Mouse (Mus musculus) layer of hippocampus, adult 11-12 months (tissue): ENCODE data around the gene Btbd3.

ENCODE experiments used
- DNase-seq: peaks from one replicate; pipeline ENCODE4 v3.0.0; 2022; ENCODE audit warnings: low spot score

Btbd3 gene

DNA sequence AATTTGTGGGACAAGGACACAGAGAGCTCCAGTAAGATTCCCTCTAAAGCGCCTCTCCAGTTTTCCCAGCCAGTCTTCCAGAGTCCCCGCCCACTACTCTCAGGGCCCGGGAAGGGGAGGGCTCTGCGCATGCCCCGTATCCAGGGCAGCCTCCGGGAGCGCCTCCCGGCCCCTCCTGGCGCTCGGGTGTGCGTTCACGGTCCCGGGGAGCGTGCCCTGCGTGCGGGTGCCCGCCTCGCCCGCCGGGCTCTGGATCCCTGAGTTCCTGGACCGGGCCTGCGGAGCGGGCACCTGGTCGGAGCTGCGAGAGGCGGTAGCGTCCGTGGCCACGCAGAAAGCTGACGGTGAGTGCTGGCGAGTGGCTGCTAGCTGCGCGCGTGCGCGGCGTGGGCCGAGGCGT is at the start of gene Btbd3:
Gene Btbd3, plus strand, starts transcription at position 155 of the 400 bp plus-strand sequence.
- peak; percentile 94 for DNase-seq

DNA sequence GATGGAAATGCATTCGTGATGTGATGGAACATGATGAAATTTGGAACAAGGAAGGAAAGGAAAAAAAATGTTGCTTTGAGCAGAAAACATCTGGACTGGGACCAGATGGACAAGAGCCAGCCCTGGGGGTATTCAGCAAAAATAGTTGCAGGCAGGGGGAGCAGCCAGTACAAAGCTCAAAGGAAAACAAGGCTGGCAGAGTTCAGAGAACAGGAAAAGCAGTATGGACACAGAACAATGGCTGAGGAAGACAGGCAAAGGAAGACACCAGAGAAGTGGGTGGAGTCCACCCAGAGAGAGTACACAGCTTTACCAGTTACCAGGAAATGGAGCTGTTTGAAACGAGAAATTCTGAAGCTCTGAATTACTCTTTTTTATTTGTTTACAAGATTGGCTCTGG is 40.8 kb upstream of the Btbd3 start:
- DNase-seq = peak; percentile 55

DNA sequence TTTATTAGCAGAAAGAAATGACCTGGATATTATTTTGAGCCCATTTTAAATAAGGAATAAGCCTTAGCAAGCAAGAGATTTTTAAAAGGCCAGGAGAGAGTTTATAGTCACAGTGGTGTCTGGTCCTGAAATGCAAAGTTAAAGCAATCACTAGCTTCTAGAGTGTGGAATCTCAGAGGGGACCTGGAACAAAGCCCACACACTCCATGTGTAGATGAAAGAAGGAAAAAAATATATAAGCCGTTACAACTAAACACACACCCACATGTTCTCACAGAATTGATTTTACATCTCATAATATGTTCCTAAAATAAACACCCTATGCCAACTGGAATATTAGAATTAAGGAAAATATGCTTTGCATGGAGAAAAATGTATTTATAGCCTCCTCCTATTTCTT is 36.1 kb upstream of the Btbd3 start:
- DNase-seq = peak; percentile 17

DNA sequence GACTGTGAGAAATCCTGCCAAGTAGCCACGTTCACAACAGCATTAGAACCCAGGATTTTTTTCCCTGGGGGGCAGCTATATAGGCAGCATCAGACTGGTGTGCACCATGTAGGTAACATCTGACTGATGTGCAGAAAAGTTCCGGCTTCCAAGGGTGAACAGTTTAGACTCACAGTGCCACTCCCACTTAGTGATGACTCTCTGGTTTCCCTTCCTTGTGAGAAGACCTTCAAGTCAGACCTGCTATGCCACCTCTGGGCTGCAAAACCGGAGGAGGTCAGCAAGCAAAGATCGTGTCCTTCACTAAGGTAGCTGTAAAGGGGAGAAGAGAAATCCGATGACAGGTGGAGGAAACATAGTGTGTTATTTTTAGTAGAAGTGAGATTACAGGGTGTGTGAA is 24.1 kb upstream of the Btbd3 start:
- no peak for DNase-seq

DNA sequence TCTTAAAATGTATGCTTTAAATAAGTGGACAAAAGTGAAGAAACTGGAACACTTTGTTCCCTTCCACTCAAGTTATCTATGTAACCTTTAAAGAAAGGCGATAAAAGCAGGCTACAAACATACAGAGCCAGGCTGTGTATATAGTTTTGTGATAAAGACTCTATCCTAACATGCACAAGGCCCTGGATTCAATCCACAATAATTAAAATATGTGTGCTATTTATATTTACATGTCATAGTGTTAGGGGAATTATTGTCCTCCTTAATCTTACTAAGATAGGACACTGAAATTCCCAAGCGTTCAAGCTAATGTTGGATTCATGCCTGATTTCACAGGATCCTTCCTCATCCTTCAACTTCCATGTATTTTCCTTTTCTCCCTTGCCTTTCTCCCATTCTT is 20.2 kb upstream of the Btbd3 start:
- no peak for DNase-seq

DNA sequence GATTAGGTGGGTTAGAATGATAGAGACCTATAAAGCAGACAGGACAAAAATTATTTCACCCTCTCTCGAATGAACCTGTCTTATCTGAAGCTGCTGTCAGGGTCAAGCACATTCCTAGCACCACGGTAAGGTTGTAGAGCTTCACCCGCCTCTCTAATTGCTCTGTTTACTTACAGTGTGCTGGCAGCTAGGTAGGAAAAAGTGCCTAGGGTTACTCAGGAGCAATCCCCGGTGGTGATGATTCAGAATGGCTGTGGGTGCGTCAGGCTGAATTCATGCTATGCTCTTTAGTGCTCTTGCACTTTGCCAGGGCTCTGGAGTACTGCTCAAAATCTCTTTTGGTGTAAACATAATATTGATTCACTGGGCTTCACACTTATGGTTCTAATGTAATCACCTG is 13.9 kb upstream of the Btbd3 start:
- no peak for DNase-seq

DNA sequence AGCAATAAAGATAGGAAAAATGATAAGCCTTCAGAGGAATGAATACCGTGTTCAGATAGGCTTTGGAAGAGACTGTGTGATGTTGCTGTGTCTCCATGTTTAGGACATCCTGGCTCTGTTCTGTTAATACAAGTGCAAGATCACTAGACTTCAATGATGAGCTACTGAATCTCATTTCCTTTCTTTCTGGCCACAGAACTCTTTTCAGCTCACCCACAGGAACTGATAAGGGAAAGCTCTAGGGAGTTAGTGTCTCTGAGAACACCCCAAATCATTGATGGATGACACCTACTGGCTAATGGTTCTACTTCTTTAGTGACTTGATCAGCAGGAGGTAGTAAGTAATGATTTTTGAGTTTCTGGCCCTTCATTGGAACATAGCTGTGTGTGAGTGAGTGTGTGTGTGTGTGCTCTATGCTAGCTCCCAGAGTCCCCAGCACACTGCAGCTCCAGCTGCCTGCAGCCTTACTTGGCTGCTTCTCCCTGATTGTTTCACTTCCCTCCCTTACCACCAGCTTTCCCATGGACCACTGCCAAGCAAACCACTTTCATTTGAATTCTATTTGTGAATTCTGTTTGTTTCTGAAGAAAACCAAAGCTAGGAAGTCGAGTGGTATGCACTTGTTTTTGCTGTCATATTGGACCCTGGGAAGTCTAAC is 10.6 kb upstream of the Btbd3 start:
- DNase-seq = peak; percentile 84

DNA sequence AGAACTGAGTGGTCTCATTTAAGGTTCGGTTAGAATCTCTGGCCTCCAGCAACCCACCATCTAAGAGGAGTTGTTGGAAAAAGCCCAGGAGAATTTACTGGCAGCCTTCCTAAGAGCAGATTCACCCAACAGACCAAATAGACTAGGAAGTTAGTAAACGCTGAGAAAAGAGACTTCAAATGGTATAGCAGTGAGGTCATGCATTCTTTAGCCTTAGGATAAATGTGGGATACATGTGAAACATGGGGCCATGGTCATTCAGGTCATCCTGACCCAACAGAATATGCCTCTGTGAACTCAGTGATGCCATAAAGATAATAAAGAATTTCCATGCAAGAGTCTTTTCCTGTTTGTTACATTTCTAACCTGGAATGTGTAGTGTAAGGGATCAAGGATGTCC is 8.4 kb upstream of the Btbd3 start:
- no peak for DNase-seq

DNA sequence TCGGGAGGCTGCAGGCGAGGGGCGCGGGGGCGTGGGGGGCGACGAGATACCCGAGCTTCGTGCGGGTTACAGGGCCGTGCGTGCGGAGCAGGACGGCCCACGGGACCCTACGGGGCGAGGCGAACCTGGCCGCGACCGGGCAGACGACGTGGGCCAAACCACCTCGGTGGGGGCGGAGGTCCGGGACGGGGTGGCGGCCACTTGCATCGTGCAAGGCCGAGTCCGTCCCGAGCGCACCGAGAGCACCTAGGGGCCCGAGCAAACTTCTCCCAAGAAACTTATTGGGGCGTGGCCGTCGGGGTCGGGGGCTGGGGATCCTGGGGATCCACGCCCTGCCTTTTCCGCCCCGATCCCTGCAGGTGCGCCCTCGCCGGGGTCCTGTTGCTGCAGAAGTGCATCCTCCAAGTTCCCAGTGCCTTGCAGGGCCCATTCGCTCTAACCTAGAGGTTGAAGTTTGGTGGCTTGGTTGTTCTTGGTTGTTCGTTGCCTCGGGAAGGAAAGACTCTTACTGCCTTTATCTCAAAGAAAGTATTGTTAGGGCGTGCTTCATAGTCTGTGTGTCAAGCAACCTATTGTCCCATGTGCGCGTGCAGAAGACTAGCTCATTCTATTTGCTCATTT is 596 bp downstream of the Btbd3 start:
- peak; percentile 20 for DNase-seq

DNA sequence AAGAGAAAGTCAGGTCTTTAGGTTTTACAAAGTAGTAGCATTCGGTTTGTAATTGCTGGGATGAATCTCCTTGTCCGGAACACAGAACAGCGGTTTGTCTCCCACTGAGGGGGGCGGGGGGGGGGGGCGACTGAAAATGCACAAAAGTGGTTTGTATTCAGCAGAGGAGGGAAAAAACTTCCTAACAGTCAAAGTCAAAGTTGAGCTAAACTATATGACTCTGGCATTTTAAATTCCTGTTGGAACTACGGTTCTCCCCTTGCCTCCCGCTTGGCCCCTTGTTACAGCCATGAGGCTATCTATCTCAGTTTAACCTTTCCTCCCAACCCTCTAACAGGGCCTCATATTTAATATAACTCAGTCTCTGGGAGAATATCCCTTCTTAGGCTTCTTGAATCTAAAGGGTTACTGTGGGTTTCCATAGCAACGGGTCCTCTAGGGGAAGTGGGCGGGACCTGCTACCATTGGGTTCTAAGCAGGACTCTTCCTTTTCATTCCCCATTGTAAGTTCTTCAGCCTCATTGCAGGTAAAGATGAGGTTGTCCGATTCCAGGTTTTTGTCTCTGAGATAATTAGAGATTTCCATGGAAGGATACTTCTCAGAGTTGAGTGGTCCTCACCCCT is 1.4 kb downstream of the Btbd3 start:
- DNase-seq = peak; percentile 56

DNA sequence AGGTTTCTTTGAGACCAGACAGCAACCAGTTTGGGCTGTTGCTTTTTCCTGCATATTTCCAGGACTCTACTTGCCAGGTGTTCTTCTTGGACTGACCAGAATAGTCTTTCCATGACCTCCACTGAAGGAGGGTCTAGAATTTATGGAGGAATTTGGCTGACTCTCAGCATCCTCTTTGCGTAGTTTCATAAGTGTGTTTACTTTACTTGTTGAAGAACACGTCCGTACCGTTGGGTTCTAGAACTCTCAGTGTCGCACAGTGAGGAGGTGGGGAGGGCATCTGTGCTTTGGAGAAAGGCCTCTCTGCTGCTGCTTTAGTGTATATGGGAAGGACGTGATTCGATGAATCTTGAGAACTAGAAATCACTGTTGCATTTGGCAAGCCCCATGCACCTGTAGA is 4.8 kb downstream of the Btbd3 start:
- no peak for DNase-seq

DNA sequence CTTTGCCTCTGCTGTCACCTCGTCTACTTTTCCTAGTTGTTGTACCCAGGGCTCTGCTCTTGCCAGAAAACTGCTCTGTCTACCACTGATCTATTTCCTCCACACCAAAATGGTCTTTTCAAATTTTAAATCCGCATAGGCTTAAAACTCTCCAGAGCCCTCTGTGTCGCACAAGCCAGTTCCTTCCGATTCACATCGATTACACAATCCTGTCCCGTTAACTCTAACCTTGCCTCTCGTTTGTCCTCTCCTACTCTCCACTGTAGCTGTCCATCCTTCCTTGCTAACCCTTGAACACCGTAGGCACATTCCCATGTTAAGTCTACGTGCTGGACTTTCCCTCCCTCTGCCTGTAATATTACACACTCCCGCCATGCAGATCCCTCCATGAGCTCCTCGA is 6.5 kb downstream of the Btbd3 start:
- DNase-seq = no peak

DNA sequence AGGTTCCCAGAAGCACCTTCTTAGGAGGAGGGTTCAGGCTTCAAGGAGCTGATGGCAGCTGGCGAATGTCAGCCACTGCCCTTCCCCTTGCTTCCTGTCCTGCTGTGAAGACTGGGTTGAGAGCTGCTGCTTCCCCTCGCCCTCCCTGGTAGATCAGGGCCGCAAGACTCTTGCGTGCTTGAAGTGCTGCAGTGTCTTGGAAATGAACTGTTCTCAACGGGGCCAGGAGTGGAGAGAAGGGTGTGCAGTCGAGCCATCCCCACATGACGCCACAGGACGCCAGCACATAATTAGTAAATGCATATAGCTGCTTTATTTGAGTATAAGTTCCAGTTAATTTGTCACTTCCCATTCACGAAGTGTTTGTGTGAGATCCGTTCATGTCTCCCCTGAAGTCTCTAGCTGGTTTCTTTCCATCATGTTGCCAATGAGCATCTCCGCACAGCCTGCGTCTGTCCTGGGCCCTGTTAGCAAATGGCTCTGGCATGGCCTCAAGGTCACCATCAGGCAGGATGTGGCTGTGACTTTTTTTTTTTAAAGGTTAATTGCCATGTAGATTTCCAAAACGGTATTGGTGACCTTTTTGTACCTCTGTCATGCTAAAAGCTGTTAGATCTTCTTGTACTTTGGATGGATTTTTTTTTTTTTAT is 9.1 kb downstream of the Btbd3 start:
- no peak for DNase-seq

DNA sequence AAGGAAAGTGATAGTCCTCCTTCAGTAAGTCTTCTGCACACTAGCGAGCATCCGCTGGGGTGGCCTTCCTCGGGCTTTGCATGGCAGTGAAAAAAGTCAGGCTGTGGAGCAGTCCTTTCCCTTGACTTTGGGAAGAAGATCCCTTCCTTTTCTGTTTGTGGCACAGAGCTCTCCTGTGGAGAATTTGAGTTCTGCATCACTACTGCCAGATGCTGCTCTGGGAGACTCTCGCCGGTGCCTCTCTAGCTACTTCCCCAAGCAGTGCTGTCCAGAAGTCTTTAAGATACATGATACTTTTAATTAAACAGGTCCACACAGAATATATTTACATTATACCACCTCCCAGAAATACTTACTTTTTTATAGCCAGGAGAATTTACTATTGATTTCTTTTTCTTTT is 10.3 kb downstream of the Btbd3 start:
- DNase-seq = no peak

DNA sequence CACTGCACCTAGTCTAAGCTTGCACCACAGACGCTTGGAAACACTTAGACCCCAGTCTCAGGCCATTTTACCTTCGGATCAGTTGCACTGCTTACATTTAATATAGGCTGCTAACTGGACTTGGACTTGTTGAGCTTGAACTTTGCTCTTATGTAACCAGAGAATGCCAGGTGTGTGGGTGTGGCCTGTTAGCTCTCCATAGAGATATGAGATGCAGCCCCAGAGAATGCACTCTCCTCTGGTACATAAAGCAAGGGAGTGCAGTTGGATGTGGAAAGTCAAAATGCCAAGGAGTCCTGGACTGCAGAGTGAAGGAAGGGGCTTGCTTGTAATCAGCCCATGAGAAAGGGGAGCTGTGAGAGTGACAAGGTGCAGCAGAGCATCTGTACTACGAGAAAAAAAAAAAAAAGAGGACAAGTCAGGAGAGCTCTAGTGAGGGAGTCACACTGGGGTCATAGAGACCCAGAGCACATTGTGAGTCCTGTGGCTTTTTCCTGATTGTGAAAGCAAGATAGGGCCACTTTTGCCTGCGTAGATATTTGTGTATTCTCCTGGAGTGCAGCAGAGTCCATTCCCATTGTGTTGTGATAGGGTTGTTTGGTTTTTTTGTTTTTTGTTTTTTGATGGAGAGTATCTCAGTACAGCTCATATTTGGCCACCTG is 11.6 kb downstream of the Btbd3 start:
- no peak for DNase-seq

DNA sequence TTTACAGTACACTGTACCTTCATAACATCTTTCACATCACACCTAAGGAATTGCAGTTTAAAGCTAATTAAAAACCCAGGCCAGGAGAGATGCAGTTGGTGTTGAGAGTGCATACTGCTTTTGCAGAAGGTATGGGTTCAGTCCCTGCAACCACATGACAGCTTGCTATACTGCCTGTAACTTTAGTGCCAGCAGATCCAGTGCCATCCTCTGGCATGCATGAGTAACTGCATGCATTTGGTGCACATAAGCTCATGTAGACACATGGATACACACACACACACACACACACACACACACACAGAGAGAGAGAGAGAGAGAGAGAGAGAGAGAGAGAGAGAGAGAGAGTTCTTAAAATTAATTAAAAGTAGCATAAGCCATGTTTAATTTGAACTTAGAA is 13.0 kb downstream of the Btbd3 start:
- no peak for DNase-seq

DNA sequence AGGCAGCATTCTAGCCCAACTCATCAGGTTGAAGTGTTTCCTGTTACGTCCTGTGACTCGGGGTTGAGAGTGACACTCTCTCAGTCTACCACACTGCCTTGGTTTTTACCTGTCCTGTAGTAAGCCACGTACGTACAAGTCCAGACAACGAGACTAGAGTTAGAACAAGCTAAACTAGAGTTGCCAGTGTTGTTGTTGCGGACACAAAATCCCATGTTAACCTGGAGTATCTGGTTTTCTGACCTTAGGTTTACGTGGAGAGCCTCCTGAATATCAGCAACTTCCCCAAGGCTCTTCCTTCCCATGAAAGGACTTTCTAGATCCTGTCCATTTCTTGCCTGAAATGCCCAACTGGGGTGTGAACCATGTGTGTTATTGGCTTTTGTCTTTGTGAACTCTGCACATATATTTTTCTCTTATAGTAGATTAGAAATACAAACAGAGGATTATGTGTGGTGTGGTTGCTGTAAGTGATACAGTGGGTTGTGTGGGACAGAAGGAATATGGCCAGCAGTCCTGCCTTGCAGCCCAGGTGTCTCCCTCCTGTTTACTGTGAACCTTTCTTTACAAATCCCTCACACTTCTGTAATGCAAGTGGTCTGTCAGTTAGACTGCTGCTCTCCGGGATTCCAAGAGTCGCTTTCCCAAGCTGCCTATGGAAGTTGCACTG is 17.2 kb downstream of the Btbd3 start:
- no peak for DNase-seq

DNA sequence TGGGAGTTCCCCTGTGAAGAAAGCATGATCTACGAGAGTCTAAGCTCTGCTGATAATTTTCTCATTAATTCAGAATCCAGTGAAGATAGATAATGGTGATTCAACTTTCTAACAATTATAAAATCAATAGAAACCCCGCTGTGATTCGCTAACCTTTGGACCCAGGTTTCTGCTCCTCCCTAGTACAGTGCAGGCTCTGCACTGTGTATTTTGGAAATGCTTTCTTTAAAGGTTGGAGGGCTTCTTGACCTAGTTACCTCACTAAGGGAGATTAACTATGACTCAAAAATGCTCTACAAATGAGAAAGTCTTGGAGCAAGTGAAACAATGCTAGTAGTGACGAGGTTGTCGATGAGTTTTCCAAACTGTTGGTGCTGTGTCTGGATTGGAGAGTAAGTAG is 17.7 kb downstream of the Btbd3 start:
- DNase-seq = no peak

DNA sequence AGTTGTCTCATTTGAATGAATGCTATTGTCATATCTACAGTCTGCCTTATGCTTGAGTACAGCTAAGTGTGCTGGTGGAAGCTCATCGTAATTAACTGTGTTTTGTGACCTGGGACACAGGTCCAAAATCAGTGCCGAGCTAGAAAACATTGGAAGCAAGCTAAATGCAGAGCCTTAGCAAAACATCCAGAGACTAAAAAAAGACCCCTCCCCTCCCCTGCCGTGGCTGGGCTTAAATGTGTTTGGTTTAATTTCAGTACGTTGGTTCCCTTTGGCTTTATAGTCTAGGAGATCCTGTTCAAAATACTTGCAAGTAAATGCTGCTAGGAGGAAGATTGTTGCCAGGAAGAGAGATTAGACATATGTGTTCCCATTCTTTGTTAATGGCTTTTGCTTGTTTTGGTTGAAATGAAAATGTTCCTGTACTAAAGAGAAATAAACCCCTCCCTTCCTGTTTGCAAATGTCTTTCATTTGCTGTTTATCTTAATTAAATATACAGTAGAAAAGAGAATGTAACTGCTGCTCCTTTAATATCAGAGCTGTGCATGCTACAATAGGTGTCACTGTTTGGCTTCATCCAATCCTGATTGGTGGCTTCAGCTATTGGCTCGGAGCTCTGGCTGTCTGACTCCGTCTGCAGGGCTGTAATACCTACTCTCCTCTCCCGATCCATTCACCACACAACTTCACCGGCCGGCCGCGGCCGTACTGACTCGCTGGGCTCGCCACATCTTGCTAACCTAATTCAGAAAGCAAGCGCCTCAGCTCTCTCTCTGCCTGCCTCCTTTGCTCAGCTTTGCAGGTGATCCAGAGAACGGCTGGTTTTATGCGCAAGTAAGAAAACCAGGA is 21.7 kb downstream of the Btbd3 start:
- DNase-seq = peak; percentile 76

DNA sequence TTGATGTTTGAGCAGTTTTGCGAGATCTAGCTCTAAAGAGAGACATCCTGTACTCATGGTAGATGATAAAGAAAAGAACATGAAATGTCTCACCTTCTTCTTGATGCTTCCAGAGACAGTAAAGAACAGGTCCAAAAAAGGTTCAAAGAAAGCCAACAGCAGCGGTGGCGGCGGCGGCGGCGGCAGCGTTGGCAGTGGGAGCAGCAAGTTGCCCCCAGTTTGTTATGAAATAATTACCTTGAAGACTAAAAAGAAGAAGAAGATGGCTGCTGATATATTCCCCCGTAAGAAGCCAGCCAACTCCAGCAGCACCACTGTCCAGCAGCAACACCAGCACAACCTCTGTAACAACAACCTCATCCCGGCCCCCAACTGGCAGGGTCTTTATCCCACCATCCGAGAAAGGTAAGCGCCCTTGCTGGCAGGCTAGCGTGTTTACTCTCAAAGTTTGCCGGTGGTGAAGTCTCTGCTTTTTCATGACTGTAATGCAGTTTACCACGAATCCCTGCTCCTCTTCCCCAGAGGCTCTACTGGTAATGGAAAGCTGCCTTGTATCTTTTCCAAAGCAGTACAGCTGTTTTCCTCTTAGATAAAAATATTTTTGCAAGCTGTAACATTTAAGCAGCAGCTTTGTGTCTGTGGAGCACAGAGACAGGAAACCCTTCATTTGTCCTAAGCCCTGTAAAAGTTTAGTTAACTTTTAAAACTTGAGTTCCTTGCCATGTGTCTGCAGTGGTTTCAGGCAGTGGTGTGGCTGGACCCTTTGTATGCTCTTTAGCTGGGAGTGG is 22.7 kb downstream of the Btbd3 start:
- no peak for DNase-seq
